Mouse (Mus musculus) ES-Bruce4 (cell line): Measurements from ENCODE around the gene Rerg.

ENCODE experiments used
- CTCF ChIP-seq: IDR thresholded peaks from one replicate; pipeline ENCODE4 v1.8.1; 2011; ENCODE audit warnings: low read depth, low read length
- POLR2A ChIP-seq: IDR thresholded peaks from one replicate; pipeline ENCODE4 v1.8.1; 2011; ENCODE audit warnings: low read length; ENCODE audit not compliant: insufficient read depth

DNA sequence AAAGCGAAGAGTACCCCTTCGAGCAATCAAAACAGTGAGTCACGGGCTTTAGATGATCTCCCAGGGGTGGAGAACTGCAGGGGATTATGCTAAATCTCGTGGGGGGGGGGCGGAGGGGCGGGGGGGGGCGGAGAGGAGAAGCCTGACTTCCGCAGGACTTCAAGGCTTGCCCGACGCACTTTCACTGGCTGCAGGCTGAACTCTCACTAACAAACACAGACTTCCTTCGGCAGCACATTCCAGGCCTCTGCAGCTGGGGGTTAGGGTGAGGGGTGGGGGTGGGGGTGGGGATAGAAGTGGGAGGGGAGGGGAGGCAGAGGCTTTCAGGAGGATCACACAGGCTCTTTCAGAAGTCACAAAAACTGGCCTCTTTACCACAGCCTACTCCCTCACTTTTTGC lies 27.5 kb downstream of the Rerg start:
- TF ChIP-seq POLR2A (no peak), CTCF (no peak)
